Mouse (Mus musculus) gastrocnemius, adult 8-10 months (tissue): ENCODE measurements around the gene Nxf3. TPM values are rescaled to one million over a fixed set of nuclear protein-coding genes. Genes with fewer than 3 reads are reported as not detected.
"Not testable (repeated sequence)": the region's sequence is repeated elsewhere in the genome, so short reads cannot be mapped to it uniquely, and the experiment has no call there.

Source experiments
- DNase-seq, 2 experiments: peaks; one replicate each; pipeline ENCODE4 v3.0.0; 2022; ENCODE audit warnings: low spot score in 2 of 2
- total RNA-seq, 4 experiments: library from RNA; stranded (reverse); gene quantifications; 2 replicates each; pipeline ENCODE4 v1.2.4; 2022

The Nxf3 gene
- total RNA-seq, result not detected

- DNase-seq, result no peak
Observed at GRCm38 (mm10) chrX:136085155-136085554, at the start of gene Nxf3. Gene Nxf3, minus strand, starts transcription at chrX:136085255.

DNA sequence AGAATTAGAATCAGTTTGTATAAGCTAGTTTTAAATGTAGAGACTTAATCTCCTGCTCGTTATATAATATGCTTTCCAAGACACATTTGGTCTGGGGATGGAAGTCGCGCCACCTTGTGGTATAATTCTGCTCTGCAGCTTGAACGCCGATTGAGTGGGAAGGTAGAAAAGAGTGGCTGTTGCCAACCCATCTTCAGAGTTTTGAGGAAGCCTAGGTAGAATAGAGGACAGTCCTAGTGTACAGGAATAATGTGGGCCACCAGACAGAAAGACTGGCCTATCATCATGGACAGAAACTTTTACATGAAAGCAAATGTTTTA is 42.6 kb upstream of the Nxf3 start:
- no peak for DNase-seq

- no peak for DNase-seq
Observed at GRCm38 (mm10) chrX:136127038-136127743, 42.1 kb upstream of the Nxf3 start.

DNA sequence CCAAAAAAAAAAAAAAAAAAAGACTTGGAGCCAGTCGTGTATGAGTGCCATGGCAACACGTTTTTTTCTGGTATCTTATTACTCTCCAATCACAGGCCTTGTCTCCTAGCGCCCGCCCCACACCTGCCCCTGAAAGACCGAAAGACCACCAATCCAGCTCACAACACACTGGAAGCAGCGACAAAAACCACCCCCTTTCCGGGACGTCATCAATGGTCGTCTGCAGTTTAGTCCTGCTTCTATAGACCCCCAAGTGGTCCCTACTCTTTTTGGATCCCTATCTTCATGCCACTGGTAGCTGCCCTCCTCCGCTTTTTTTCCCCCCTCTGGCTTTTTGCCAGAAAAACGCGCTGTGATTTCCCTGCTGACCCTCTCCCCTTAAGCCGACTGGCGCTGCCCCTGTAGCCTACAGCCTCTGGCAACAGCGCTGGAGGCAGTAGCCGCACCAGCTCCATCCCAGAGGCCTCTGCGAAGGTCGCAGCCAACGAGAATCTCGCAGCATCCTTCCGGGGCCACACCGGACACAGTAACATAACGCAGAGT is 30.4 kb upstream of the Nxf3 start:
- no peak for DNase-seq

GRCm38 (mm10) chrX:136115015-136115414 is 30.0 kb upstream of the Nxf3 start:
- no peak for DNase-seq

- no peak for DNase-seq
Observed at GRCm38 (mm10) chrX:136107942-136108341, 22.9 kb upstream of the Nxf3 start.

GRCm38 (mm10) chrX:136104724-136105088 is 19.7 kb upstream of the Nxf3 start:
- no peak for DNase-seq

- no peak for DNase-seq
Observed at GRCm38 (mm10) chrX:136104046-136104723, 19.1 kb upstream of the Nxf3 start.

DNA sequence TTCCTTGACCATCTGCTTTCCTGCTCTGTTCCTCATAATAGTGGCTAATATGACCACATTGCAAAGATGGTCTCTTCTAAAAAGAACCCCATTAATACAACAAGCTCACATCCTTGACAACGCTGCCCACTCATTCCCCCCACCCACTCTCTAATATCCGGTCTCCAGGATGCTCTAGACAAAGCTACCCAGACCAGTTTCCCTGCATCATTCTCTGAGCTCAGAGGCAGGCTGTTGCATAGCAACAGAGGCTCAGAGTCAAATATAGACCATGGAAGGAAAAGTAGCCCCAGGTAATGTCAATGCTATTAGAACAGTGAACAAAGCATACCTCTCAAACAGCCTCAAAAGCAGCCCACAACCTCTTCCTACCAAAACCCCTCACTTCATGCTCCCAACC is 9.4 kb upstream of the Nxf3 start:
- DNase-seq, result no peak

- DNase-seq, result no peak
Observed at GRCm38 (mm10) chrX:136092497-136093279, 7.6 kb upstream of the Nxf3 start.

DNA sequence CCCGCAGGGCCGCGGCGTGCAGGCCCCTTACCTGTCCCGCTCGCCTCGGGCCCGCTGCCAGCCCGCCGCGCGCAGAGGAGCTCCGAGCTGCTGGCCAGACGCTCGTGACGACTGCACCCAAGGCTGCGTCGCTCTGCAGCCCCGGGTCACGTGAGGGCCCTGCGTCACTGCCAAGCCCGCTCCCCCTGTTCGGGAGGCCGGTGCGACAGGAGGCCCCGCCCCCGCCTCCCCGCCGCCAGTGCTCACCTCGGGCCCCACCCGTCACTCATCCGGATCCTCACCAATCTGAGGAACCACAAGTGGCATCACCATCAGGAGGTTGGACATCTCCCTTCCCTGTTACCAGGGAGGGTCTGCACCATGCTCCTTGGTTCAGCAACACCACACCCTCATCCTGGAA is 17.0 kb downstream of the Nxf3 start, which contains the start of gene Bex2:
Gene Bex2 (minus strand): TSS at position 217 of the 400 bp plus-strand sequence.
- DNase-seq, result not testable (repeated sequence)

- DNase-seq, result not testable (repeated sequence)
Observed at GRCm38 (mm10) chrX:136067201-136067991, 17.7 kb downstream of the Nxf3 start.

GRCm38 (mm10) chrX:136060698-136061097 is 24.4 kb downstream of the Nxf3 start:
- no peak for DNase-seq

- no peak for DNase-seq
Observed at GRCm38 (mm10) chrX:136051219-136051618, 33.8 kb downstream of the Nxf3 start.

GRCm38 (mm10) chrX:136047528-136047927 is 37.5 kb downstream of the Nxf3 start:
- DNase-seq, result no peak

DNA sequence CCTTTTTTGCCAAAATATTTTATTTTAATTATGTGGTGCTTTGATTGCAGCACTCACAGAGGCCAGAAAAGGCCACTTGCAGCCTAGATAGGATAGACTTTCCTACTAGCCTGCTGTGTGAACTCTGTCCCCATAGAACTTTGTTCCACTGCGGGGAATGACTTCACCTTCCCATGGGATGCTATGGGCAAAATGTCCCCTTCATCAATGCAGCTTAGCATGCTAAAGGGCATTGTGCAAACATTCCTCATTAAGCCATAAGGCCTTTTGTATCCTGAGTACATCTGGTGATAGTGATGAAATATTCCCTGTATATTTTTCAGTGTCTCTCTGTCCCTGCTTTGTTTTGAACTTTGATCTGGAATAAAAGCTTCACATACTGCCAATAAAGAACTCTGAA is 41.3 kb downstream of the Nxf3 start:
- DNase-seq, result no peak

DNA sequence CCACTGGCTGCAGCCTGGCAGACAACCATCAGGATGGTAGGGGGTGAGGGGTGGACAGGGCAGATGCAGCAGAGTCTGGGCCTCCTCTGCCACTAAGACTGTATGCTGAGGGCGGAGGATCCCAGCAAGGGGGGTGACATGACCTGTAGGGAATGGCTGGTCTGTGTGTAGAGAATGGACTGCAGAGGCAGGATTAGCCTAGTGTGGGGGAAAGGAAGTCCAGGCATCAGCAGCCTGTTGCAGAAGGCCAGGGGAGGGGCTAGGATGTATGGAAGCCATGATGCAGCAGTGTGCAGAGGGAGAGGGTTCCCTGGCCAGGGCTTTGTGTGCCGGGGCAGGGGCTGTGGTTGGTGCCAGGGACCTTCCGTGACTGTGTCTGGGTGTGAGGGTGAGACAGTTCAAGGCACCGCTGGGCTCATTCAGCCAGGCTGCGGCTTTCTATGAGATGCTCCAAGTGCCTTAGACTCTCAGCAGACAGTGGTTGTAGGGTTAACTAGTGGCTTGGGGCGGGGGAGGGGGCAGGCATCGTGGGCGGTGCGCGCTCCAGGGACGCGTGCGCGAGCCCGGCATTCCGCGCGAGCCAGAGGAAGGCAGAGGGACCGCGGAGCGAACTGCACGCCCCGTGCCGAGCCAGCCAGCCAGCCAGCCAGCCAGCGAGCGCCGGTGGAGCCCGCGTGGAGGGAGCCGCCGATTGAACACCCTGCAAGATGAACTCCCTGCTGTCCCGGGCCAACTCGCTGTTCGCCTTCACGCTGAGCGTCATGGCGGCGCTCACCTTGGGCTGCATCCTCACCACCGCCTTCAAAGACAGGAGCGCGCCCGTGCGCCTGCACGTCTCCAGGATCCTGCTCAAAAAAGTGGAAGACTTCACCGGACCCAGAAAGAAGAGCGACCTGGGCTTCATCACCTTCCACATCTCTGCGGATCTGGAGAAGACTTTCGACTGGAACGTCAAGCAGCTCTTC is 52.0 kb downstream of the Nxf3 start, which contains the start of gene Arxes1:
Gene Arxes1 (plus strand): TSS at position 569 of the 965 bp plus-strand sequence.
- not testable (repeated sequence) for DNase-seq

- DNase-seq, result no peak
Observed at GRCm38 (mm10) chrX:136030331-136030730, 54.7 kb downstream of the Nxf3 start.
